Mouse (Mus musculus) megakaryocyte, embryonic 14.5 days (primary cell): Measurements from ENCODE around the gene Lpar6.

ENCODE experiments used
- FLI1 ChIP-seq: IDR thresholded peaks from 2 replicates; pipeline ENCODE4 v1.6.1; 2012; ENCODE audit warnings: low read length, inconsistent platforms, mixed read lengths
- GATA1 ChIP-seq: IDR thresholded peaks from 3 replicates; pipeline ENCODE4 v1.6.1; 2012; ENCODE audit warnings: mixed read lengths, low read length, inconsistent platforms, borderline replicate concordance

DNA sequence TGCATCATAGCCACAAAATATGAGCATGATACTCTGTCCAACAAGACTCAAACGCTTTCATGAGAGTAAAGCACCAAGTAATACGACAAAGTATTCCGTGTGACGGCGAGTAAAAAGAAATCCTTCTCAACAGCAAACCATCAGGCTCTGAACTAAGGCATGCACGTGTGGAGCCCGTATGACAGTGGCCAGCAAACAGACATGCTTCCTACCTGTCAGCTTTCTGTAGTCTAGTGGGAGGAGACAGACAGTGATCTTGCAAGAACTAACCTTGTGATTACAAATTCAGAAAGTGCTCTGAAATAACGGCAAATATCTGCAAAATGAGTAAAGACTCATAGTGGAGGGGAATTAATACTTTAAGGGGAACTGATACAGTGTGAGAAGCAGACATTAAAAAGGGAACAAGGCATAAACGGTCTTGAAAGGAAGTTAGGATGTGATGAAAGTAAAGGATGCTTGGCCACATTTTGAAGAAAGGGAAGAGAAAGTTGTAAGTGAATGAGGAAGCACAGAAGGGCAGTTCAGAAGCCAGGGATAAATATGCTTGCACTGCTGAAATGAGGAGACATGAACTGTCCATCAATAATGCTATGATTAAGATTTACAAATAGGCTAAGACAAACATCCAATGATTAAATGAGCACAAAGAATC, 15.3 kb upstream of the Lpar6 start:
- TF ChIP-seq FLI1 (no peak), GATA1 (no peak)
